Mouse (Mus musculus) ES-E14 (cell line): ENCODE results near the gene Sfxn3. TPM values are rescaled to one million over a fixed set of nuclear protein-coding genes. Genes with fewer than 3 reads are reported as not detected.

Experiments
- DNase-seq: peaks from one replicate; pipeline ENCODE4 v3.0.0-alpha.2; 2013; ENCODE audit warnings: low read depth, low spot score
- H3K27ac ChIP-seq: 2 replicates; pipeline ENCODE4 v1.5.1; 2012; ENCODE audit warnings: low read depth, mild to moderate bottlenecking, low read length, moderate library complexity, mixed read lengths; ENCODE audit not compliant: poor library complexity, insufficient read depth, severe bottlenecking
- H3K36me3 ChIP-seq: 2 replicates; pipeline ENCODE4 v1.6.1; 2012; ENCODE audit warnings: mild to moderate bottlenecking, low read length, moderate library complexity, mixed read lengths; ENCODE audit not compliant: control insufficient read depth, poor library complexity, insufficient read depth, severe bottlenecking
- H3K4me1 ChIP-seq, 2 experiments: fragments of 150-350 bp in 1 of 2; sonication (generic) in 1 of 2; 2 replicates each; pipeline ENCODE4 v1.6.1; 2012; ENCODE audit warnings: low read length in 2 of 2, mild to moderate bottlenecking in 1 of 2, mixed read lengths in 1 of 2; ENCODE audit not compliant: control insufficient read depth in 2 of 2, insufficient read depth in 2 of 2, poor library complexity in 1 of 2
- H3K4me3 ChIP-seq, 2 experiments: fragments of 150-350 bp in 1 of 2; sonication (generic) in 1 of 2; 2 replicates each; pipeline ENCODE4 v1.5.1; 2012; ENCODE audit warnings: low read length in 2 of 2, low read depth in 1 of 2, mild to moderate bottlenecking in 1 of 2, mixed read lengths in 1 of 2; ENCODE audit not compliant: insufficient read depth in 1 of 2, poor library complexity in 1 of 2, severe bottlenecking in 1 of 2
- H3K9ac ChIP-seq: 2 replicates; pipeline ENCODE4 v1.6.1; 2012; ENCODE audit warnings: low read depth, mild to moderate bottlenecking, low read length, mixed read lengths; ENCODE audit not compliant: poor library complexity, insufficient read depth, severe bottlenecking
- H3K9me3 ChIP-seq: fragments of 150-350 bp; sonication (generic); 2 replicates; pipeline ENCODE4 v1.6.1; 2012; ENCODE audit warnings: low read depth, mild to moderate bottlenecking, low read length; ENCODE audit not compliant: control insufficient read depth, insufficient read depth
- CHD2 ChIP-seq: IDR thresholded peaks from 2 replicates; pipeline ENCODE4 v1.6.1; 2014; ENCODE audit warnings: mild to moderate bottlenecking, low read depth, low read length, inconsistent platforms
- HCFC1 ChIP-seq: IDR thresholded peaks from 2 replicates; pipeline ENCODE4 v1.6.1; 2012; ENCODE audit warnings: low read length, inconsistent platforms, borderline replicate concordance; ENCODE audit not compliant: insufficient read depth
- MAFK ChIP-seq: IDR thresholded peaks from 2 replicates; pipeline ENCODE4 v1.6.1; 2014; ENCODE audit warnings: mild to moderate bottlenecking, low read depth, low read length, inconsistent platforms; ENCODE audit not compliant: insufficient read depth
- ZC3H11A ChIP-seq: IDR thresholded peaks from 2 replicates; pipeline ENCODE4 v1.6.1; 2012; ENCODE audit warnings: low read depth, mild to moderate bottlenecking, inconsistent platforms, low read length, borderline replicate concordance
- ZNF384 ChIP-seq: IDR thresholded peaks from 2 replicates; pipeline ENCODE4 v1.6.1; 2012; ENCODE audit warnings: low read depth, low read length, inconsistent platforms
- in situ Hi-C, 2 experiments: fragments of 600-800 bp; cut with MboI; formaldehyde crosslinking; loops; one replicate each; pipeline ENCODE4 v1.15.1; 2025; ENCODE audit warnings: low sequenced_read_pairs in 2 of 2, inconsistent platforms in 1 of 2; ENCODE audit not compliant: unreplicated experiment in 2 of 2
- total RNA-seq: library from RNA; depleted of rRNA; stranded (reverse); fragments of 300-350 nt; gene quantifications from 2 replicates; pipeline ENCODE4 v1.2.3, GENCODE M21; 2012

Gene Sfxn3
- total RNA-seq, 1 experiment: 7.1 TPM

DNA sequence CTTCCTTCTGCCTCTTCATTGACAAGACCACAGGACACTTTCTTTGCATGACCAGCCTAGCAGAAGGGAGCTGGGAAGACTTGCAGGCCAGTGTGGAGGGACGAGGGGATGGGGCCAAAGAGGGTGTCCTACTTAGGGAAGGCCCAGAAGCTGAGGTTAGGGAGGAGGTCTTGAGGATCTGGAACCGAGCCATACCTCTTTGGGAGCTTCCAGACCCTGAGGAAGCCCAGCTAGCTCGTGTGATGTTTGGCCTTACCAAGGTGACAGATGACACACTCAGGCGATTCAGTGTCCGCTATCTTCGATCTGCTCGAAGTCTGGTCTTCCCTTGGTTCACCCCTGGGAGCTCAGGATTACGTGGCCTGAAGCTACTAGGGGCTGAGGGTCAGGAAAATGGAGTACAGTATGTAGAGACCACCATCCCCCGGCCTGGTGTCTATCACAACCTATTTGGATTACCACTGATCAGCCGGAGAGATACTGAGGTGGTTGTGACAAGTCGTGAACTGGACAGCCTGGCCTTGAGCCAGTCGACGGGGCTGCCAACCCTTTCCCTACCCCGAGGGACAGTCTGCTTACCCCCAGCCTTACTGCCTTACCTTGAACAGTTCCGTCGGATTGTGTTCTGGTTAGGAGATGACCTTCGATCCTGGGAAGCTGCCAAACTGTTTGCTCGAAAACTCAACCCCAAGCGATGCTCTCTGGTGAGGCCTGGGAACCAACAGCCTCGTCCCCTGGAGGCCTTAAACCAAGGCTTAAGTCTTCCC lies 39.7 kb upstream of the Sfxn3 start:
- Histone ChIP-seq H3K27ac (no peak overlapping the region), H3K36me3 (peaks cover 50% of the 10 kb centered on the region), H3K4me3 (peak overlapping the region; percentile 94 to 96), H3K9ac (peak overlapping the region; percentile 97; the same call in 1 of the 2 replicates), H3K4me1 (peaks cover 6 to 14% of the 10 kb centered on the region in 2 experiments; a peak in 2 of 4 replicates), H3K9me3 (no peaks in the 10 kb centered on the region)
- in situ Hi-C loops: no loop called here
- TF ChIP-seq ZNF384 (no peak), HCFC1 (no peak), ZC3H11A (no peak), MAFK (no peak), CHD2 (no peak)
- DNase-seq: no peak

GRCm38 (mm10) chr19:45010646-45011045 lies 36.7 kb upstream of the Sfxn3 start:
- no peak overlapping the region for H3K27ac ChIP-seq
- TF ChIP-seq MAFK (no peak), ZNF384 (no peak), CHD2 (no peak), HCFC1 (no peak), ZC3H11A (no peak)
- H3K9me3 ChIP-seq: no peaks in the 10 kb centered on the region
- DNase-seq: no peak
- no peak overlapping the region for H3K4me3 ChIP-seq
- peaks cover 41% of the 10 kb centered on the region for H3K36me3 ChIP-seq
- in situ Hi-C loops: no loop called here
- H3K4me1 ChIP-seq: peaks cover 18 to 19% of the 10 kb centered on the region in 2 experiments; a peak in 3 of 4 replicates
- no peak overlapping the region for H3K9ac ChIP-seq

GRCm38 (mm10) chr19:45012219-45012618 lies 35.1 kb upstream of the Sfxn3 start:
- H3K9me3 ChIP-seq: no peaks in the 10 kb centered on the region
- H3K27ac ChIP-seq: no peak overlapping the region
- no peak for TF ChIP-seq HCFC1
- no peak for TF ChIP-seq MAFK
- no peak for TF ChIP-seq ZC3H11A
- TF ChIP-seq ZNF384: no peak
- no peak for TF ChIP-seq CHD2
- DNase-seq: no peak
- H3K9ac ChIP-seq: no peak overlapping the region
- H3K4me1 ChIP-seq: peaks cover 17% of the 10 kb centered on the region in 2 experiments; a peak in 3 of 4 replicates
- in situ Hi-C loops: no loop called here
- H3K36me3 ChIP-seq: peaks cover 41% of the 10 kb centered on the region
- H3K4me3 ChIP-seq: no peak overlapping the region

DNA sequence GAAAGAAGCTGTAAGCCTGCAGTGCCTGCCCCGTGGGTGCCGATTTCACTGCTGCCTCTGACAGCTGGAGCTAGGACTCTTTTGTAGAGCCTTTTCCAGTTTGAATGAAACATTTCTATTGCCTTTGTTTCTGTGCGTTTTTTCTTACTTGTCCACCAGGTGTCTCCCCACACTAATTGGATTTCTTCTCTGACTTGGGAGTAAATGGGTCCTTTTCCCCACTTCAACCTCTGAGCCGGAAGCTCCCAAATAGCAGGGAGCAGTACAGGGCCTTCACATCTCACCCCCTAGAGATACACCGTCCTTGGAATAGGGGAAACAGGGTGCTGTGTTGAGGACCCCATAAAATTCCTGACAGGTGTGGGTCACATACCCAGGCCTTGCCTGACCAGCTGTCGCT lies 34.7 kb upstream of the Sfxn3 start:
- Histone ChIP-seq H3K36me3 (peaks cover 37% of the 10 kb centered on the region), H3K9ac (no peak overlapping the region), H3K27ac (no peak overlapping the region), H3K4me1 (peaks cover 13 to 17% of the 10 kb centered on the region in 2 experiments; a peak in 3 of 4 replicates), H3K9me3 (no peaks in the 10 kb centered on the region), H3K4me3 (no peak overlapping the region)
- no peak for DNase-seq
- in situ Hi-C loops: no loop called here
- no peak for TF ChIP-seq HCFC1
